Mouse (Mus musculus): ENCODE measurements around the gene Fam173a.

DNA sequence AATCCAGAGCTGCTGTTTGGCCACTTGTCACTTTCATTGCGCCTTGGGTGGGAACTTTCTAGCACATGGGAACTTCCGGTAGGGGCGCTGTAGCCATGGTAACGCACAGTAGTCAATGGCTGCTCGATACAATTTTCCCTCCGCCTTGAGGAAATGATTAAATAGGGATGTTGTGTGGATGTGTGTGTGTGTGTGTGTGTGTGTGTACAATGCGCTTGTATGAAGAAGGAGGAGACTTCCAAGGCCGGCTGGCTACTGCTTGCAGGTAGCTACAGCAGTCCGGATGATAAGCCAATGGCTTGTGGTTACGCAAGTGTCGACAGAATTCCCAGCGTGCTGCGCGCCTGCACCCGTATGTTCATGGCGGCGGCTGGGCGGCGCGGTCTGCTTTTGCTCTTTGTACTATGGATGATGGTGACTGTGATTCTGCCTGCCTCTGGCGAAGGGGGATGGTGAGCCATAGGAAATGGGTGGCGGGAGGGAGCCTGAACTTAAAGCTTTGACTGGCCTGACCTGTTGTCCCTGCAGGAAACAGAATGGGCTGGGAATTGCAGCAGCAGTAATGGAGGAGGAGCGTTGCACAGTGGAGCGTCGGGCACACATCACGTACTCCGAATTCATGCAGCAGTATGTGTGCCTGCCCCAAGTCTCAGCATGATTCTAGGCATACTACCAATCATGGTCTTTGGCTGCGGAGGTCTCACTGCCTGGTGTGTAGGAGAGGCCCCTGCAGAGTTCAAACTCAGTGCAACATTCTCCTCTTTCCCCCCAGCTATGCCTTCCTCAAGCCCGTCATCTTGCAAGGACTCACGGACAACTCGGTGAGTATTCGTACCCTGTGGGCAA is 36.2 kb upstream of the Fam173a start, which contains the start of gene Jmjd8:
- peak; percentile 27 for TF ChIP-seq CTCF (conservative IDR thresholded peaks at IDR 0.05; ENCODE audit: low read length)
- TF ChIP-seq NANOG (IDR thresholded peaks at IDR 0.05; ENCODE audit: borderline replicate concordance, low read length), result no peak
